Mouse (Mus musculus): Measurements from ENCODE around the gene Cadps2.

Gene Cadps2

GRCm38 (mm10) chr6:23360596-23360995, 478.6 kb downstream of the Cadps2 start:
- no peak for DNase-seq (ENCODE audit: low spot score)

GRCm38 (mm10) chr6:23356141-23356540, 483.1 kb downstream of the Cadps2 start:
- DNase-seq (ENCODE audit: low spot score), result no peak

DNA sequence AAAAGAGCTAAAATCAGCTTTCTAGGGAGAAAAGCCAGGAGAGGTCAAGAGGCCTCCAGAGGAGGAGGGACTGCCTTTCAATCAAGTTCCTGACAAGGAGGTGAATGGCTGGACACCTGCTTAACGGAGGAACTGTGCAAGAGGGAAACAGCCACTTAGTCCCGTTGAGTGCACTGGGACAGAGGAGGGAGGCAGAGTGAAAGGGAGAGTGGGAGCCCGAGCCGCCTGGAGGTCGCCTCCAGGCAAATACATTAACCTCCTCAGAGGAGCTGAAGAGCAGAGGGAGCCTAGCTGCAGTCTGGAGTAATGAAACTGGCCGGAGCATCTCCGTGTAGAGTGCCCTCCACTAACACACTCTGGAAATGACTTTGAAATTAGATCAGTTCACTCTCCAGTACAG, 485.7 kb downstream of the Cadps2 start:
- DNase-seq (ENCODE audit: low spot score), result no peak

DNA sequence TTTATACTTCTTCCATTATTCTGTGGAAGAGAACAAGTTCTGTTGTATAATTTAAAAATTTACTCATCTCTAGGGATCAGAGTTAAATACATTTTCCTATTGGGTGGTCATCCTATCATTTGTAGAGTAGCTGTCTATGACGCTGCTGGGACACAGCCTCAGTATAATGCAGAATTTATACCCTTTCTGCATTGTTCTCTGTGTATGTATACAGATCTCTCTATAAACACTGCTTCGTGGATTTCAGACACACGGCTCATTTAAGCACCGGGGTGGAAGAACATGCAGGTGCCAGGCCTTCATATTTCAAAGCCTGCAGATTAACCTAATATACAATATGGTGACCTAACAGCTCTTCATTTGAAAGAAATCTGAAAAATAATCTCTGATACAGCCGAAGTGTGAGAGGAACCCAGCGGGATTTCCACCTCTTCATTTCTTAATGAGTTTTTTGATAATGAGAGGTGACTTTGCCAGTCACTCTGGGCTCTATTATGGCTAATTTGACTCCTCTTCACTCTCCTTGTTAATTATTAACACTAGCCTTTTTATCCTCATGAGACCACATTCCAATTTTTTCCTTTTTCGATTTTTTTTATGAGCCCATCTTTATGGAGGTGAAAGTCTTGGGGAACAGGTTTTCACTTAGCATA, 501.7 kb downstream of the Cadps2 start:
- no peak for DNase-seq (ENCODE audit: low spot score)

GRCm38 (mm10) chr6:23314945-23315344, 524.3 kb downstream of the Cadps2 start:
- no peak for DNase-seq (ENCODE audit: low spot score)

GRCm38 (mm10) chr6:23314291-23314690, 524.9 kb downstream of the Cadps2 start:
- DNase-seq (ENCODE audit: low spot score), result no peak

- no peak for DNase-seq (ENCODE audit: low spot score)
Observed at GRCm38 (mm10) chr6:23306046-23306445, 533.2 kb downstream of the Cadps2 start.

DNA sequence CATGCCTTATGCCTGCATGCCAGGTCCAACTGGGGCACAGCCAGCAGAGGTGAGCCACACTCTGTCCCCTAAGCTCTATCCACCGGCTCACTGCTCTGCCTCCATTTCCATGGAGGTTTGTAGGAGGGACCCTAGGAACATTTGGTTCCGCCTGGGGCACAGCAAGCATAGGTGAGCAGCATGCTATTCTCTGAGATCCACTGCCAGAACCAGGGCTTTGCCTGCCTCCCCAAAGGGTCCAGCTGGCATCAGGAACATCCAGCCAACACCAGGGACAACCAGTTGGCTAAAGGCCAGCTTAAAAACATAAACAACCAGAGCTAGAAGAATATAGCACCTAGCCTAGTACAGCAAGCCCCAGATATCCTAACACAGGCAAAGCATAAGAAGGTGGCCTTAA, 540.6 kb downstream of the Cadps2 start:
- no peak for DNase-seq (ENCODE audit: low spot score)

- no peak for DNase-seq (ENCODE audit: low spot score)
Observed at GRCm38 (mm10) chr6:23294685-23295084, 544.5 kb downstream of the Cadps2 start.

DNA sequence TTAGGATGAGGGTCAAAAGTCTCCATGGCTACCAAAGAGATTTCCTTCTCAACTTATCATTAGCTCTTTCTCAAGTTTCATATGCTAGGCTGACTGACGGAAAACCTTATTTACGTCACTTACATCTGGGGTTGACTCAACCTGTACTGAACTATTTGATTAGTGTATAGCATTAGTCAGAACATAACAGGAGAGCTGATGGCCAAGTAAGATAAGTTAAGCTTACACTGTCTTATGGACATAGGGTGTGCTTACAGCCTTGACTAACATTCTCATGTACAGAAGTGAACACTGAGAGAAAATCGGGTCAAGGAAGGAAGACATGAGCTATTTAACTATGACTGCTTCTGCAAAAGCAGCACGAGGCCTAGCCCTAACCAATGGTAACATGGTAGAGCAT, 550.5 kb downstream of the Cadps2 start:
- DNase-seq (ENCODE audit: low spot score), result no peak

DNA sequence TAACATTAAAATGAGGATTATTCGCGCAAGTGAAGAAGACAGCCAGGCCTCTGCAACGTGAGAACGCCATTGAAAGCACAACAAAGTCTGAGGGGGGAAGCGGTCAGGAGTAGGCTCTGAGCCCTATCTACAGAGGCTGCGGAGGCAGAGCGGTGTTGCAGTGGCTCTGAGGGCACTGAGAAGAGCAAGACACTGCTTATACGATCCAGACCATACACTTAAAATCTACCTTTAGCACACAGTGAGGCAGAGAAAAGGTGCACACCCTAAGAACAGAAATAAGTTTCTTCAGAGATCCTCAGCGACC, 557.8 kb downstream of the Cadps2 start:
- DNase-seq (ENCODE audit: low spot score), result no peak

DNA sequence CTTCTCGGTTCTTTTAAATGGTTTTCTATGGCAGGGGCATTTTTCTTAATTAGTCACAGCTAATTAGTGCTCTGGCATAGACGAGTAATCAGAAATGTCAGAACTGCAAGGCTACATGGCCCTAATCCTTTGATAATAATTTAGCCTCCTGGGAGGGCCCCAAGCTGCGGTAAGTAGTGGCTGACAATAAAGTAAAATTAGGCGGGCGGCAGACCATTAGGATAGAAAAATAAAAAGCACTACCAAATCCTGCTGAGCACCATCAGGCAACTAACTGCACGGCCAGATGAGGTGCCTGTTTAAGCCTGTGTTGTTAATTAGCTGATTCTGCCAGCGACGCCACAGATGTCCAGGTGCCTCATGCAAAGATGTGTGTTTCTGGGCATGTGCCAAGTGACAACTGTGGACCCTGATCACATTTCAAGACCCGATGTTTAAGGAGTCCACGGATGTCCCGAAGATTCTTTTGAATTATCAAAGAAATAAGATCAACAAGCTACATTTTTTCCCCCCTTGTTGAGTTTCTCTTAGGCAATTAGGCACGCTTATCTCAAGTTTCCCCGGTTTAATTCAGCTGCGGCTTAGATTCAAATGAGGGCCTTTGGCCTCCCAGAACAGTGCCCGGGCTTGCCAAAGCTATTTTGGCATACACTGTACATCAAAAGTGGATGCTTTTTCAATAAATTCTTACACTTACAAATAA, 558.3 kb downstream of the Cadps2 start:
- no peak for DNase-seq (ENCODE audit: low spot score)

DNA sequence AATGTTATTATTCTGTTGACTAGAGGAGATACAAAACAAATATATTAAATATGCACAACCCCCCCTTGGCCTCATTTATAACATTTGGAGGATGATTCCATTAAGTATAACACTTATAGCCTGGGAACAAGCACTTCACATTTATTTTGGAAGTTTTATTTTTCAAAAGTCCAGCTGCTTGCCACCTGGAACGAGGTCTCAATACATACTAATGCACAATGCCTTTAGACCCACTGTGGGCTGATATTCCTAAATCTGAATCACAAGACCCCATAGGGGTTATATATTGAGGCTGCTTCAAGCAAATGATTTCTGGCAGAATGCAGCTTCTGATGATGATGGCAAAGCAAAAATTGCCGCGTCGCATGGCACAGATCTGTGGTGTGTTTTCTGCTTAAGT, 565.7 kb downstream of the Cadps2 start:
- DNase-seq (ENCODE audit: low spot score), result no peak

DNA sequence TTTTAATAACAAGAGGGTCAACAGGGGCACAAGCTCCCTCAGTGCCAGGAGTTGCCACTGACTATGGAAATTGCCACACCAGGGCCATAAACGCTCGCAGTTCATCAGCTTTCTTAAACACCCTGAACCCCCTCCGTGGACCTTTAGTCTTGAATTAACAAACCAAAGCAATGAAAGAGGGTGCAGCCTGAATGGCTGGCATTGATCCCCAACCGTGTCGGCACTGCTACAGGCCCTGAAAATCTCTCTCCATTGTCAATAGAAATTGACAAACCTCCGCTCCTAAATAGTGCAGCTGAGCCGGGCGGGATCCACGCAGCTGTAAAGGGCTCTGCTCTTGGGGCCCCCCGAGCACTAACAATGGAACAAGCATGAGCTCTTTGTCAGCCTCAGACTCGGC, 566.2 kb downstream of the Cadps2 start:
- DNase-seq (ENCODE audit: low spot score), result no peak

DNA sequence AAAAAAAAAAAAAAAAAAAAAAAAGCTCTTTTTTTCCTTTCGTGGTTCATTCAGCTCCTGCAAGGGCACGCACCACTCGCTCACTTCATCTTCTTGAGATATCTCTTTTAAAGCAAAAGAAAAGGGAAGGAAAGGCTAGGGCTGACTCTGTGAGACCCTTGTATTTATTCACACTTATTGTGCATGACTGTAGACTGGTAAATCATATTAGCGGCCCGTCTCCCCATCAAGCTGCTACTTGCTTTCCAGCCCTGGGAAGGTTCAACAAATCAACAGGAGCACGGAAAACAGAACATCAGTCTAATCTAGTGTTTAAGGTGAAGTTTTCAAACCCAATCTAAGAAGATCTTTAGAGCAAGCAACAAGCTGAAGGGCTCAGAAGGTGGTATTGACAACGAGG, 566.7 kb downstream of the Cadps2 start:
- no peak for DNase-seq (ENCODE audit: low spot score)

GRCm38 (mm10) chr6:23260738-23261050, 578.5 kb downstream of the Cadps2 start:
- DNase-seq (ENCODE audit: low spot score), result no peak

GRCm38 (mm10) chr6:23260016-23260737, 579.0 kb downstream of the Cadps2 start:
- no peak for DNase-seq (ENCODE audit: low spot score)

DNA sequence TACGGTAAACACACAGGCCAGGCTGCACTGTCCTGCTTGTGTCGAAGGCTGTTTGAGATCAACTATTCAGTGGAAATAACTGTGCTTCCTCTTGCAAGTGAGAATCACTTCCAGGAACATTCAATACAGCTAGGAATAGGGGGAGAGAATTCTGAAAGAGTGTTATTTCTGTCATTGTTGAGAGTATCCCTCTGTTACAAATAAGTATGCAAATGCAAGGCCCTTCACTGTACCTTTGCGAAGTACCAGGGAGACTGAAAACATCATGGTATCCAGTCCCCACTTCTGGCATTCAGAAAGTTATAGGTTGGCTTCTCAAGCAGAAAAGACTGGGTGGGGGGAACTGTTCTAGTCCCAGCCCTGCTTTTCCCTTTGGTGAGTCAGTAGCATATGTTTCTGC, 581.2 kb downstream of the Cadps2 start:
- DNase-seq (ENCODE audit: low spot score), result no peak

DNA sequence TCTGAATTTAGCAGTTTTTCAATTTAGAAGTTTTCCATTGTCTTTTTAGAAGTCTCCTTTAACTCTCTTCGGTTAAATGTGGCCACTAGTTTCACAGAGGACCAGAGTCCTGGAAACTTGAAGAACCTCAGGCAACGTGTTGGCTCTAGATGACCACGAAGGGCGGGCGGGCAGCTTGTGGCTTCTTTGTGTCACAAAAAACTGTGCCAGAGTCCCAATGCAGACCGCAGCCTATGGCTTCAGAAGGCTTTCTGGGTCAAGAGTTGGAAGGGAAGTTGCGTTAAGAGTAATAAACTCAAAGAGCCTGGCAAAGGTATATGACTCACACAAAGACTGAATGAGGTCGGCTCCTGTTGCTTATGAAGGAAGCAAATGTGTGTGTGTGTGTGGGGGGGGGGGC, 584.1 kb downstream of the Cadps2 start:
- DNase-seq (ENCODE audit: low spot score), result no peak

- no peak for DNase-seq (ENCODE audit: low spot score)
Observed at GRCm38 (mm10) chr6:23254644-23255043, 584.6 kb downstream of the Cadps2 start.

GRCm38 (mm10) chr6:23253353-23254311, 585.6 kb downstream of the Cadps2 start:
- DNase-seq (ENCODE audit: low spot score), result no peak

Measured in urinary bladder, postnatal 14 days (tissue).